Mouse (Mus musculus) limb, embryonic 11.5 days (tissue): ENCODE measurements at regions not wholly inside any gene's neighbourhood (a gene's known extent, or its start where the extent isn't known, plus 50 kb on each side); places are given as distances from the start of the nearest gene placed in this dataset.
A peak's percentile ranks its signal among the peaks of the same experiment; 100 is the strongest.

Experiments used
- ATAC-seq: fragments of 200-750 bp; cut with Nextera tagmentation; 2 replicates; pipeline ENCODE4 v1.8.0; 2017; ENCODE audit warnings: low read depth; ENCODE audit not compliant: insufficient number of reproducible peaks, low FRiP score, low TSS enrichment
- DNase-seq: peaks from one replicate; pipeline ENCODE4 v3.0.0-alpha.2; 2015; ENCODE audit warnings: low spot score
- H3K27ac ChIP-seq: fragments of 300-500 bp; sonication (generic); replicated peaks from 2 replicates; pipeline ENCODE4 v1.5.1; 2014; ENCODE audit warnings: low read depth, mild to moderate bottlenecking, low read length
- H3K27me3 ChIP-seq: fragments of 300-500 bp; sonication (generic); 2 replicates; pipeline ENCODE4 v1.6.1; 2014; ENCODE audit warnings: mild to moderate bottlenecking, low read length, mixed read lengths; ENCODE audit not compliant: control insufficient read depth, insufficient read depth
- H3K36me3 ChIP-seq: fragments of 300-500 bp; sonication (generic); 2 replicates; pipeline ENCODE4 v1.6.1; 2014; ENCODE audit warnings: mild to moderate bottlenecking, low read length, moderate library complexity, mixed read lengths; ENCODE audit not compliant: control insufficient read depth, insufficient read depth
- H3K4me1 ChIP-seq: fragments of 300-500 bp; sonication (generic); 2 replicates; pipeline ENCODE4 v1.6.1; 2014; ENCODE audit warnings: low read length, mixed read lengths; ENCODE audit not compliant: control insufficient read depth, insufficient read depth
- H3K4me2 ChIP-seq: fragments of 300-500 bp; sonication (generic); 2 replicates; pipeline ENCODE4 v1.6.1; 2014; ENCODE audit warnings: low read depth, mild to moderate bottlenecking, moderate library complexity; ENCODE audit not compliant: severe bottlenecking
- H3K4me3 ChIP-seq: fragments of 300-500 bp; sonication (generic); 2 replicates; pipeline ENCODE4 v1.5.1; 2014; ENCODE audit warnings: low read depth, low read length
- H3K9ac ChIP-seq: fragments of 300-500 bp; sonication (generic); 2 replicates; pipeline ENCODE4 v1.6.1; 2014; ENCODE audit warnings: mild to moderate bottlenecking, low read length
- H3K9me3 ChIP-seq: fragments of 300-500 bp; sonication (generic); 2 replicates; pipeline ENCODE4 v1.6.1; 2016; ENCODE audit warnings: low read length; ENCODE audit not compliant: control insufficient read depth
- WGBS: fragments of 180-500 bp; shearing (Covaris S2); extraction: QIAGEN DNeasy Blood & Tissue Kit; methylation state at CpG from one replicate; pipeline ENCODE4 v1.1.7; 2014; 5-methylcytosine and 5-hydroxymethylcytosine counted together

- Histone ChIP-seq H3K27me3 (no peaks in the 10 kb centered on the region), H3K27ac (no peak overlapping the region), H3K9me3 (no peaks in the 10 kb centered on the region), H3K4me2 (no peak overlapping the region), H3K4me1 (no peaks in the 10 kb centered on the region), H3K4me3 (no peak overlapping the region), H3K36me3 (no peaks in the 10 kb centered on the region), H3K9ac (no peak overlapping the region)
- DNase-seq = no peak
- WGBS = 44% methylated on average over 15 of the region's 15 CpGs
- no peak for ATAC-seq
Observed at GRCm38 (mm10) chr7:68593344-68594016, 155.6 kb downstream of the Arrdc4 start.

- no peaks in the 10 kb centered on the region for H3K4me1 ChIP-seq
- WGBS = 83% methylated on average over 13 of the region's 13 CpGs
- H3K27ac ChIP-seq = no peak overlapping the region
- no peaks in the 10 kb centered on the region for H3K36me3 ChIP-seq
- no peak overlapping the region for H3K9ac ChIP-seq
- DNase-seq (no peak), ATAC-seq (no peak)
- H3K4me3 ChIP-seq = no peak overlapping the region
- peaks cover 5% of the 10 kb centered on the region; the same call in 1 of the 2 replicates for H3K27me3 ChIP-seq
- H3K4me2 ChIP-seq = no peak overlapping the region
- no peaks in the 10 kb centered on the region for H3K9me3 ChIP-seq
Observed at GRCm38 (mm10) chr7:68582540-68583325, 166.3 kb downstream of the Arrdc4 start.

GRCm38 (mm10) chr7:68580650-68581049 lies 168.4 kb downstream of the Arrdc4 start:
- no peak for ATAC-seq
- peaks cover 5% of the 10 kb centered on the region; the same call in 1 of the 2 replicates for H3K27me3 ChIP-seq
- H3K4me3 ChIP-seq = no peak overlapping the region
- H3K9me3 ChIP-seq = no peaks in the 10 kb centered on the region
- 41% methylated on average over 4 of the region's 4 CpGs for WGBS
- no peak overlapping the region for H3K27ac ChIP-seq
- no peaks in the 10 kb centered on the region for H3K4me1 ChIP-seq
- no peaks in the 10 kb centered on the region for H3K36me3 ChIP-seq
- DNase-seq = peak; percentile 74
- H3K4me2 ChIP-seq = no peak overlapping the region
- no peak overlapping the region for H3K9ac ChIP-seq

GRCm38 (mm10) chr7:68579666-68580065 lies 169.4 kb downstream of the Arrdc4 start:
- WGBS = 14% methylated on average over 10 of the region's 10 CpGs
- H3K4me2 ChIP-seq = no peak overlapping the region
- ATAC-seq = no peak
- no peak overlapping the region for H3K9ac ChIP-seq
- H3K9me3 ChIP-seq = no peaks in the 10 kb centered on the region
- H3K27me3 ChIP-seq = peaks cover 5% of the 10 kb centered on the region; the same call in 1 of the 2 replicates
- DNase-seq = peak; percentile 95
- no peaks in the 10 kb centered on the region for H3K4me1 ChIP-seq
- no peak overlapping the region for H3K27ac ChIP-seq
- H3K36me3 ChIP-seq = no peaks in the 10 kb centered on the region
- no peak overlapping the region for H3K4me3 ChIP-seq

- no peaks in the 10 kb centered on the region for H3K9me3 ChIP-seq
- no peak for ATAC-seq
- 47% methylated on average over 8 of the region's 8 CpGs for WGBS
Observed at GRCm38 (mm10) chr7:68579216-68579615, 169.8 kb downstream of the Arrdc4 start.

GRCm38 (mm10) chr7:68571315-68571714 lies 177.7 kb downstream of the Arrdc4 start:
- Histone ChIP-seq H3K9ac (no peak overlapping the region), H3K27ac (no peak overlapping the region), H3K27me3 (no peaks in the 10 kb centered on the region), H3K4me1 (no peaks in the 10 kb centered on the region), H3K36me3 (no peaks in the 10 kb centered on the region), H3K9me3 (peaks cover 3% of the 10 kb centered on the region; the same call in 1 of the 2 replicates), H3K4me3 (no peak overlapping the region), H3K4me2 (no peak overlapping the region)
- WGBS = 63% methylated on average over 4 of the region's 4 CpGs
- no peak for DNase-seq
- no peak for ATAC-seq

More at GRCm38 (mm10) chr7:68579216-68579615, 169.8 kb downstream of the Arrdc4 start:
- Histone ChIP-seq H3K27ac (no peak overlapping the region), H3K4me3 (no peak overlapping the region), H3K9ac (no peak overlapping the region), H3K27me3 (peaks cover 5% of the 10 kb centered on the region; the same call in 1 of the 2 replicates), H3K4me2 (no peak overlapping the region), H3K36me3 (no peaks in the 10 kb centered on the region), H3K4me1 (no peaks in the 10 kb centered on the region)
- DNase-seq = no peak

GRCm38 (mm10) chr7:68568127-68568510 lies 180.9 kb downstream of the Arrdc4 start:
- H3K27me3 ChIP-seq = no peaks in the 10 kb centered on the region
- DNase-seq (no peak), ATAC-seq (no peak)
- no peak overlapping the region for H3K9ac ChIP-seq
- H3K36me3 ChIP-seq = no peaks in the 10 kb centered on the region
- no peak overlapping the region for H3K4me3 ChIP-seq
- no peak overlapping the region for H3K27ac ChIP-seq
- H3K4me2 ChIP-seq = no peak overlapping the region
- H3K9me3 ChIP-seq = peaks cover 3% of the 10 kb centered on the region; the same call in 1 of the 2 replicates
- no peaks in the 10 kb centered on the region for H3K4me1 ChIP-seq
- WGBS = 45% methylated on average over 9 of the region's 9 CpGs

GRCm38 (mm10) chr7:68567452-68568126 lies 181.5 kb downstream of the Arrdc4 start:
- 64% methylated on average over 3 of the region's 3 CpGs for WGBS
- no peak overlapping the region for H3K27ac ChIP-seq
- ATAC-seq (no peak), DNase-seq (no peak)
- H3K4me3 ChIP-seq = no peak overlapping the region
- no peak overlapping the region for H3K9ac ChIP-seq
- H3K27me3 ChIP-seq = no peaks in the 10 kb centered on the region
- H3K4me2 ChIP-seq = no peak overlapping the region
- H3K4me1 ChIP-seq = no peaks in the 10 kb centered on the region
- no peaks in the 10 kb centered on the region for H3K36me3 ChIP-seq
- H3K9me3 ChIP-seq = peaks cover 3% of the 10 kb centered on the region; the same call in 1 of the 2 replicates
